Mouse (Mus musculus) heart, adult 2 months (tissue): ENCODE data around the gene Per3. TPM values are rescaled to one million over a fixed set of nuclear protein-coding genes. Genes with fewer than 3 reads are reported as not detected.
A peak's percentile ranks its signal among the peaks of the same experiment; 100 is the strongest.

Source experiments
- DNase-seq, 2 experiments: peaks; one replicate each; pipeline ENCODE4 v3.0.0; 2021
- H3K27ac ChIP-seq: fragments of 200-600 bp; 2 replicates; pipeline ENCODE4 v1.8.1; 2022
- H3K27me3 ChIP-seq: fragments of 200-500 bp; 2 replicates; pipeline ENCODE4 v1.6.1; 2012; ENCODE audit warnings: mild to moderate bottlenecking, low read length, inconsistent platforms, mixed read lengths; ENCODE audit not compliant: control insufficient read depth, insufficient read depth
- H3K36me3 ChIP-seq: fragments of 200-500 bp; 2 replicates; pipeline ENCODE4 v1.6.1; 2012; ENCODE audit warnings: low read length, inconsistent platforms; ENCODE audit not compliant: control insufficient read depth, insufficient read depth
- H3K4me1 ChIP-seq: fragments of 200-500 bp; 2 replicates; pipeline ENCODE4 v1.6.1; 2011; ENCODE audit warnings: low read length; ENCODE audit not compliant: control insufficient read depth, insufficient read depth
- H3K4me3 ChIP-seq: fragments of 200-600 bp; 2 replicates; pipeline ENCODE4 v1.8.1; 2022
- H3K79me2 ChIP-seq: fragments of 200-500 bp; replicated peaks from 2 replicates; pipeline ENCODE4 v1.6.1; 2012; ENCODE audit warnings: mild to moderate bottlenecking, inconsistent platforms, low read length, moderate library complexity, mixed read lengths; ENCODE audit not compliant: control insufficient read depth, insufficient read depth
- H3K9ac ChIP-seq: fragments of 200-500 bp; 2 replicates; pipeline ENCODE4 v1.6.1; 2012; ENCODE audit warnings: low read depth, mild to moderate bottlenecking, control low read depth, inconsistent platforms, low read length, mixed read lengths
- CTCF ChIP-seq: fragments of 200-600 bp; IDR thresholded peaks from 2 replicates; pipeline ENCODE4 v1.8.1; 2022; ENCODE audit warnings: antibody characterized with exemption, mild to moderate bottlenecking, moderate library complexity
- EP300 ChIP-seq: fragments of 200-500 bp; IDR thresholded peaks from 2 replicates; pipeline ENCODE4 v1.6.1; 2011; ENCODE audit warnings: low read depth, low read length, control low read depth; ENCODE audit not compliant: insufficient read depth
- POLR2A ChIP-seq: fragments of 200-500 bp; IDR thresholded peaks from 2 replicates; pipeline ENCODE4 v1.6.1; 2011; ENCODE audit warnings: mild to moderate bottlenecking, low read depth, low read length, control low read depth; ENCODE audit not compliant: insufficient read depth
- WGBS: fragments of 180-500 bp; shearing (Covaris S2); methylation state at CpG from one replicate; pipeline ENCODE4 v1.1.7; 2018; 5-methylcytosine and 5-hydroxymethylcytosine counted together
- intact Hi-C: fragments of 180-260 bp; cut with DNase I; formaldehyde crosslinking; loops from one replicate; pipeline ENCODE4 v1.15.1; 2025
- polyA plus RNA-seq: library from polyadenylated mRNA; depleted of rRNA; stranded (reverse); fragments of >200 nt; gene quantifications from 2 replicates; pipeline ENCODE4 v1.2.3, GENCODE M21; 2012
- total RNA-seq, 2 experiments: library from RNA; stranded (reverse); gene quantifications; 2 replicates each; pipeline ENCODE4 v1.2.3; 2021

The Per3 gene
- total and polyA plus RNA-seq, 3 experiments = 2.2 to 12.2 (median 11.1) TPM

GRCm38 (mm10) chr4:150964635-150965554 lies 79.6 kb downstream of the Per3 start:
- Histone ChIP-seq H3K36me3 (no peaks in the 10 kb centered on the region), H3K4me1 (no peaks in the 10 kb centered on the region), H3K27me3 (no peaks in the 10 kb centered on the region), H3K27ac (no peak overlapping the region), H3K79me2 (no peaks in the 10 kb centered on the region), H3K9ac (no peak overlapping the region), H3K4me3 (no peak overlapping the region)
- intact Hi-C loops = loop anchor here (5.0 kb wide), 1 partner anchor 177 kb away; no protein-coding TSS in a partner anchor
- peak; percentile 70 to 86 for DNase-seq
- TF ChIP-seq EP300 = 0 out of 2 replicates have a peak, but pooled peaks have one; percentile 53
- no peak for TF ChIP-seq POLR2A
- TF ChIP-seq CTCF = peak; percentile 79
- WGBS = 7% methylated on average over 25 of the region's 25 CpGs

GRCm38 (mm10) chr4:150963711-150964110 lies 80.8 kb downstream of the Per3 start:
- TF ChIP-seq CTCF (no peak), POLR2A (no peak), EP300 (no peak)
- intact Hi-C loops = no loop called here
- WGBS = 65% methylated on average over 2 of the region's 2 CpGs

GRCm38 (mm10) chr4:150962231-150962630 lies 82.2 kb downstream of the Per3 start:
- 46% methylated on average over 6 of the region's 6 CpGs for WGBS
- intact Hi-C loops = no loop called here
- peak in 1 of 2 experiments; percentile 34 for DNase-seq
- Histone ChIP-seq H3K36me3 (no peaks in the 10 kb centered on the region), H3K4me3 (no peak overlapping the region), H3K27me3 (no peaks in the 10 kb centered on the region), H3K4me1 (no peaks in the 10 kb centered on the region), H3K79me2 (no peaks in the 10 kb centered on the region), H3K27ac (no peak overlapping the region), H3K9ac (no peak overlapping the region)
- TF ChIP-seq POLR2A (no peak), EP300 (no peak), CTCF (no peak)

More at GRCm38 (mm10) chr4:150963711-150964110, 80.8 kb downstream of the Per3 start:
- no peaks in the 10 kb centered on the region for H3K36me3 ChIP-seq
- H3K27me3 ChIP-seq = no peaks in the 10 kb centered on the region
- no peak overlapping the region for H3K4me3 ChIP-seq
- H3K9ac ChIP-seq = no peak overlapping the region
- no peak for DNase-seq
- H3K79me2 ChIP-seq = no peaks in the 10 kb centered on the region
- no peak overlapping the region for H3K27ac ChIP-seq
- H3K4me1 ChIP-seq = no peaks in the 10 kb centered on the region

- H3K4me1 ChIP-seq = no peaks in the 10 kb centered on the region
- 58% methylated on average over 7 of the region's 7 CpGs for WGBS
Observed at GRCm38 (mm10) chr4:150958536-150958935, 85.9 kb downstream of the Per3 start.

GRCm38 (mm10) chr4:150957106-150957458 lies 87.4 kb downstream of the Per3 start:
- intact Hi-C loops = no loop called here
- WGBS = 40% methylated on average over 1 of the region's 1 CpGs
- H3K4me1 ChIP-seq = no peaks in the 10 kb centered on the region
- no peaks in the 10 kb centered on the region for H3K79me2 ChIP-seq
- TF ChIP-seq POLR2A = no peak
- no peak for TF ChIP-seq EP300
- no peak for TF ChIP-seq CTCF
- H3K27me3 ChIP-seq = no peaks in the 10 kb centered on the region
- H3K9ac ChIP-seq = no peak overlapping the region
- no peaks in the 10 kb centered on the region for H3K36me3 ChIP-seq
- no peak overlapping the region for H3K4me3 ChIP-seq
- H3K27ac ChIP-seq = no peak overlapping the region
- DNase-seq = no peak

More at GRCm38 (mm10) chr4:150958536-150958935, 85.9 kb downstream of the Per3 start:
- Histone ChIP-seq H3K36me3 (no peaks in the 10 kb centered on the region), H3K27me3 (no peaks in the 10 kb centered on the region), H3K27ac (no peak overlapping the region), H3K4me3 (no peak overlapping the region), H3K9ac (no peak overlapping the region), H3K79me2 (no peaks in the 10 kb centered on the region)
- intact Hi-C loops = no loop called here
- no peak for TF ChIP-seq POLR2A
- no peak for DNase-seq
